Mouse (Mus musculus) mouse embryonic stem cell (cell line): ENCODE results near the gene Mast4.

ENCODE experiments used
- in situ Hi-C, 2 experiments: fragments of 300-500 bp; cut with MboI; formaldehyde crosslinking; loops; 1 replicate in 1 of 2; 3 replicates in 1 of 2; pipeline ENCODE4 v1.14.3; 2019 to 2020; ENCODE audit warnings: low sequenced_read_pairs in 2 of 2, low pct_unique_long_range_greater_than_20kb in 1 of 2, mixed read lengths in 1 of 2; ENCODE audit not compliant: unreplicated experiment in 1 of 2

Gene Mast4

DNA sequence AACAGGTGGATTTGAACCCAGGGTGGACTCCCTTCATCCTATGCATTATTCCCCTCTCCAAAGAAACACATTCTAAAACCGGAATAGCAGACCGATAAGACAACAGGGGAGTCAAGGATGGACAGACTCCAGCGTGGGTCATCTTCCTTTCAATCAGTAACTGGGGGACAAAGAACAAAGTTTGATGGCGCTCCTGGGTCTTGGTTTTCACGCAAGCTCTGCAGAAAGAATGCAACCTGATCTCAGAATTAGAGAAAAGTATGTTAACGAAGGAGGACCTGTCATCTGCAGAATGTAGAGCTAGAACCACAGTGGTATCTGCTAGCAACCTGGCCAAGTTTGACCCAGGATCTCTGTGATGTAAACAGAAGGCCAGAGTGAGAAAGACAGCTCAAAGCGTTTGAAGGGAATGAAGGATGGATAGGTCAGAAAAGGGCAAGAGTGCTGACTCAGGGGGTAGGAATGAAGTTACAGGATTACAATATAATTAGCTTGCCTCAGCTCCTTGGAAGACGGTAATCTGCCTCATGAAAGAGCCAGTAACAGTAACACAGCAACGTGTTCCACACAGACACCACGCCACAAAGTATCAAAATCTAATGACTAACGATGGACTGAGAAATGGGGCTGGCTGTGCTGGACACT, 345.9 kb downstream of the Mast4 start:
- in situ Hi-C loops: loop anchor here in 1 of 2 experiments (10.0 kb wide), 1 partner anchor 324 kb away; no protein-coding TSS in a partner anchor

GRCm38 (mm10) chr13:102984550-102984949, 349.7 kb downstream of the Mast4 start:
- in situ Hi-C loops: loop anchor here in 1 of 2 experiments (10.0 kb wide), 1 partner anchor 320 kb away; no protein-coding TSS in a partner anchor

GRCm38 (mm10) chr13:102973853-102974252, 360.4 kb downstream of the Mast4 start:
- in situ Hi-C loops: no loop called here

GRCm38 (mm10) chr13:102963471-102963870, 370.8 kb downstream of the Mast4 start:
- in situ Hi-C loops: no loop called here

DNA sequence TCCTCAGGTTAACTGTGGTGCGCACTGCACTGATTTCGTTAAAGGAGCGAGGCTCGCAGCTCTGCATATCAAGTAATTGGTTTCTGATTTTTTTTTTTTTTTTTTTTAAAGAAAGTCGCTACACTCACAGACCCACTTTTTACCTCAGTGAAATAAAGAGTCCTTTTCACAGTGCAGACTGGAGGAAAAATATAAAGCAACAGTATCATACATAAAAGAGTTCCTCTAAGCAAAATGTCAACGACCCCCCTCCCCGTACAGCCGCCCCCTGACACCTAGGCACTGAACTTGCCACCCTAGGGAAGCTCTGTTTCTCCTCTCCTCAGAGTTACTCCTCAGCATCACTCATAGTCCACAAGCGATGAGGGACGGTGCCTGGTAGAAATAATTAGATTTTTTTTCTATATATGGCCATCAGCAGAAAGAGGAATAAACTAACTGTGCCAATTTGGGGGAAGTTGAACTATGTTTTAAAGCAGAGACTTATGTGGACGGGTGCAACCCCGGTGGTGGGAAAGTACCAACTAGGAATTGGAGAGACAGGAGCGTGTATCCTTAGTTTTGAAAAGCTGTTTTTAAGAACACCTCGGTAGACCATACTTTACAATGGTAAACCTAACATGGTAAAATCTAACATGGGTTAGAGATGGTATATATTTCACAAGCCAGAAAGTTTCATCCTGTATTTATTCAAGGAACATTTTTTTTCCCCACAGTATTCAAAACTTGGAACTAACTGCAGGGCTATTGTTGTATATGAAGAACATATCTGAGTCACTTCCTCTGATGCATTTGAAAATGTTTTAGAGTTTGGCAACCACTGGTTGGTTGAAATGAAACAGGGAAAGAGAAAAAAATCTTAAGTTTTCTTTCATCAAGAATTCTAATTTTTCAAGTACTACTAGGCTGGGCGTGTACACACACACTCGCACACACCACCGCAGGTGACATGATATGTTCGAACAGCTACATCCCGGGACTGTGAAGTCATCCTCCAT, 375.7 kb downstream of the Mast4 start:
- in situ Hi-C loops: no loop called here

- in situ Hi-C loops: no loop called here
Observed at GRCm38 (mm10) chr13:102957508-102958272, 376.6 kb downstream of the Mast4 start.

- in situ Hi-C loops: no loop called here
Observed at GRCm38 (mm10) chr13:102955506-102955905, 378.8 kb downstream of the Mast4 start.

GRCm38 (mm10) chr13:102949756-102950155, 384.5 kb downstream of the Mast4 start:
- in situ Hi-C loops: no loop called here

- in situ Hi-C loops: no loop called here
Observed at GRCm38 (mm10) chr13:102948966-102949365, 385.3 kb downstream of the Mast4 start.

DNA sequence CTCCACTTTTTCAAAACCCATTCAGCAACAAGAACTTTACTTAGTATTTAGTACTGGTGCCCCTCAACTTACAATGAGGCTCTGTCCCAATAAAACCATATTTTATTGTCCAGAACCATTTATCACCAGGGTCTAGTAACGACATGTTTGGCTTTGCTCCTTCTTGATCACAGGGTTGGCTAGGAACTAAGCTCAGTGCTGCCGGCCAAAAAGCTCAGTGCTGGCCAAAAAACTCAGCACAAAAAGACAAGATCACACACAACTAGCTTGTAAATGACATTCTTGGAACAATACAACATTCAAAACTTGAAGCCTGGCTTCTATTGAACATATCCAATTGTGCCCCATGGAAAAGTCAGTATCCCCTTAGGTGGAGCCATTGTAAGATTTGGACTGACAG, 386.8 kb downstream of the Mast4 start:
- in situ Hi-C loops: no loop called here

DNA sequence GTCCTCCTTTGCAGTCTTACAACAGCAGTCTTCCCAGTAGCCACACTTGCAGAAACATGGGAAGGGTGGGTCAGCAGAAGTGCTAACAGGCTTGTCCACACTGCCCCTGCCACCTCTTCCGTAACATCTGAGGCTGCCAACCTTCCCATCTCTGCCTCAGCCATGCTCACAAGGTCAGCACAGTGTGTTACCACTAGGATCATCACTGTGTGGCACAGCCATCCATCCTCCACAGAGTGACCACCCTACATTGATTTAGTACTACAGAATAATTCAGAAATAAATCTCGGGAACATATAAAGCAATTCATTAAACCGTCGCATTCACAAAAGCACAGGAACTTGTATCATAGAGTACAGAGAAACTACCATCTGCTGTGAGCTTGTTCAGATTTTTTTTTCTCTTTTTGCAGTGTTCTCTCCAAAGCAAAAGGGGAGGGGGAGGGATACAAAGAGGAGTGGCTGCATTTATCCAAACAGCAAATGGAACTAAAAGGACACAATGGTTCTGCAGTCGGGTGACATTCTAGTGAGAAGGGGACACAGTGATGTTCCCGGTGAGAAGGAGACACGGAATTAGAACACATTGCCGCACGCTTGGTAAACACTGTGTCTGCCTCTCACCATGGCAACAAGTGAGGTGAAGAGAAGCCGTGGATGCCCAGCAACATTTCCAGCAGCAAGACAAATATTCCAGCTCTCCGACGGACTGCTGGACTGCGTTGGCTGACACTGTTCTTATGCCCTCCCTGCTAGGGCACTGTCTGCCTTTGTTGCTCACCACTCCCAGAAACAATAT, 388.1 kb downstream of the Mast4 start:
- in situ Hi-C loops: no loop called here

- in situ Hi-C loops: no loop called here
Observed at GRCm38 (mm10) chr13:102945450-102945849, 388.8 kb downstream of the Mast4 start.

GRCm38 (mm10) chr13:102944516-102944915, 389.8 kb downstream of the Mast4 start:
- in situ Hi-C loops: no loop called here

DNA sequence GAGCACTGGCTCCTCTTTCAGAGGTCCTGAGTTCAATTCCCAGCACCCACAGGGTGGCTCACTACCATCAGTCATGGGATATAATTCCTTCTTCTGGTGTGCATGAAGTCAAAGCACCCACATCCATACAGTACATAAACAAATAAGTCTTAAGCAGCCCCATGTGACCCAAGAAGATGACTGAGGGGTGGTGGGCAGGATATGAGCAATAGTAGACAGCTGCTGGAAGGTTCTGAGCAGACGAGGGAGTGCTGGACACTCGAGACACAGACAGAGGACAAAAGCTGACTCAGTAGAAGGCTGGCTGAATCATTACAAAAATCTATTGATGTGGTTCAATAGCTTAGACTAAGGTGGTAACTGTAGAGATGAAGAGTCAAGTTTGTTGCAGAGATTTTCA, 391.7 kb downstream of the Mast4 start:
- in situ Hi-C loops: no loop called here

GRCm38 (mm10) chr13:102940476-102940875, 393.8 kb downstream of the Mast4 start:
- in situ Hi-C loops: no loop called here

- in situ Hi-C loops: no loop called here
Observed at GRCm38 (mm10) chr13:102936233-102936632, 398.1 kb downstream of the Mast4 start.

GRCm38 (mm10) chr13:102935788-102936187, 398.5 kb downstream of the Mast4 start:
- in situ Hi-C loops: no loop called here

DNA sequence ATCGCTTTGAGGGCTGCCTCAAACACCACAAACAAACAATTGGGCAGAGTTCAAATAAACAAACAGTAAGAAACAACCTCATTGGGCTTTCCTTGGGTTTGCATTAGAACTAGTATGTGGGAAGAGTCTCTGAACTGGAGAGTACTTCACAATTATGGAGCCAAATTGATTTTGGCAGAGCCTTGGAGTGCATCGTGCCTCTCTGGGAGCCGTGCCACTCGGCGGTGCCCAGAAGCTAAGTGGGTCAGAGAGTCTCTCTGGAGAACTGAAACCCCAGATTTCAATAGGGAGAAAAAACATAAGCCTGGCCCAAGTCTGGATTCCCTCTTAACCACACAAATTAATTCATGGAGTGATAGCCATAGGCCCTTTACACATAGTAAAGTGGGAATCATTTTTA, 400.6 kb downstream of the Mast4 start:
- in situ Hi-C loops: no loop called here
